Mouse (Mus musculus): ENCODE measurements around the gene Engase. TPM values are rescaled to one million over a fixed set of nuclear protein-coding genes. Genes with fewer than 3 reads are reported as not detected.

Engase gene
- polyA plus RNA-seq (2015; fragmentation: Nextera tagmentation; extraction: Ambion mirVana) = 4.4 and 5.0 TPM in 2 replicates

DNA sequence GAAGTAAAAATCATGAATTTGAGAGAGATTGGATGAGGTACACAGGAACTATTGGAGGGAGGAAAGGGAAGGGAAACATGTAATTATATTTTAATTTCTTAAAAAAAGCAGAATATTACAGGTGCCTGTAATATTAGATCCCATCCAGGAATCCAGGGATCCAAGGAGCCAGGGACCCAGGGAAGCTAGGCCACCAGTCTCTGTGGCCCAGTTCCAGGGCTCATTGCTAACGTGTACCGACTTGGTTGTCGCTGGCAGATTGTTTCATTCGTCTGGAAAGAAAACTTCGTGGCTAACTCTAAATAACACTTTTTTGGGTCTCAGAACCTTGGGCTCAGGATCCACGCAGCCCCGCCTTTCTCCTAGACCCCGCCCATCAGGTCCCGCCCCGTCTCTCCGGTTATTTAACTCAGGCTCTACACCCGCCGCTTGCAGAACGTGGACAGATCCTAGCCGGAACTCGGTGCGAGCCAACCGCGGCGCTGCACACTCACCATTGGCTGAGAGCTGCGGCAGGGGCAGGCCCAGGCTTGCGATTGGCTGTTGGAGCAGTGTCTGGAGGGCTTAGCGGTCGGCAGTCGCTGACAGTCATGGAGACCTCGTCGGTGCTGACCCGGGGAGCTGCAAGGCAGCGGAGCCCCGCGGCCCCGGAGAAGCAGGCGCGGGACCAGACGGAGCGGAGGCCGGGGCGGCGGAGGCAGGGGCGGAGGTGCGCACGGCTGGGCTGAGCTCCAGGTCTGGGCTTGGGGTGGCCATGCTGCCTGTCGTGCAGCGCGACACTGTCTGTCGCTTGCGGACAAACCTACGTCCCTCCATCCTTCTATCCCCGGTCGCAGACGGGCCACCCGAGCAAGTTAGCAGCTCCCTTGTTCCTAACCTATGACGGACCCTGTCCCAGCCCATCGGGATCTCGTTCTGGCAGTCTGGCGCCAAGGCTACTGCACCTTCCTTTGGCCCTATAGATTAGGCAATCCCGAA lies at the start of gene Engase:
Engase (plus strand) TSS at position 434 of the 978 bp plus-strand sequence.
- Histone ChIP-seq H3K4me1 (peaks cover 10% of the 10 kb centered on the region), H3K36me3 (peaks cover 3% of the 10 kb centered on the region), H3K27ac (replicated peaks) (peak within 1 kb of the TSS; percentile 51; the same call in 1 of the 2 replicates), H3K27me3 (replicated peaks) (no peaks in the 10 kb centered on the region), H3K9ac (peak within 1 kb of the TSS; percentile 89), H3K9me3 (no peaks in the 10 kb centered on the region), H3K4me2 (peak within 1 kb of the TSS; percentile 90), H3K4me3 (peak within 1 kb of the TSS; percentile 78)
- peak; percentile 94 for ATAC-seq (ENCODE audit: extremely low read depth, insufficient number of reproducible peaks, low FRiP score, low TSS enrichment)
- 1% methylated on average over 57 of the region's 57 CpGs for WGBS

DNA sequence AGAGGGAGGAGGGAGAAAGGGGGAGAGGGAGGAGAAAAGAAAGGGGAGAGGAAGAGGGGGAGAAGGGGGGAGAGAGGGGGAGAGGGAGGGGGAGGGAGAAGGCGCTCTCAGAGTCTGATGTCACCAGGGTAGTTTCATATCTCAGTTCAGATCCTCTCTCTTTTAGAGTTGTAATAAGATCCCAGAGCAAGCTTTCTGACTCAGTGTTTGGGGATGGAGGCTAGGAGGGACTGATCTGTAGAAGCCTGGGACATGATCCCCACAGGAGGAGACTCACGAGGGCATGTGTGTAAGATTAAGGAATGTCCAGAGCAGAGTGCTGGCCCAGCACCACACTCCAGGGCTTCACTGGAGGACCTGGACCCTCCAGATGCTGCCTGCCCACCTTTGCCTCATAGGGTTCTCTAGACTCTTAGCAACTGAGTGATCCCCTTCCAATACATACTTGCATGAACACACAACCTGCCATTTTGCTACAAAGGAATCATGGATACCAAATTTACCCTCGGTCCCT lies 49.3 kb upstream of the Engase start:
- ATAC-seq (ENCODE audit: extremely low read depth, insufficient number of reproducible peaks, low FRiP score, low TSS enrichment) = no peak
- Histone ChIP-seq H3K9ac (peak overlapping the region; percentile 64; the same call in 1 of the 2 replicates), H3K4me2 (peak overlapping the region; percentile 67), H3K36me3 (no peaks in the 10 kb centered on the region), H3K27me3 (replicated peaks) (peaks cover 27% of the 10 kb centered on the region), H3K4me1 (peaks cover 83% of the 10 kb centered on the region), H3K4me3 (peak overlapping the region; percentile 44; the same call in 1 of the 2 replicates), H3K9me3 (no peaks in the 10 kb centered on the region), H3K27ac (replicated peaks) (peak overlapping the region; percentile 76; the same call in 1 of the 2 replicates)
- 37% methylated on average over 3 of the region's 3 CpGs for WGBS

DNA sequence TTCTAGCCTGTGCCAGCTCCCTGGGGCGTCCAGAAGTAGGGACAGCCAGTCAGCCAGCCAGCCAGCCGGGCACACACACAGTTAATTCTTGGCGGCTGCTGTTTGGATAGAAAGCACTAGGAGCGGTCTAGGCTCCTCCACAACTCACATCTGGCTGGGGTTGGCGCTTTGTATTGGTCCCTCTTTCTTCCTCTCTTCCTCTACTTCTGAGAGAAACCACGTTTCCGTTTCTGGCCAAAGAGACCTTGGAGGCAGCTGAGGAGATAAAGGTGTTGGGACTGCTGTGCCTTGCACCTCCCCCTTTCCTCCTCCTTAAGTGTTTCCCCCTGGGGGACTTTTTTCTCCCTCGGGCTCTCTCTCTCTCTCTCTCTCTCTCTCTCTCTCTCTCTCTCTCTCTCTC lies 48.6 kb upstream of the Engase start, which contains the start of gene C1qtnf1:
C1qtnf1 (plus strand) TSS at position 218 of the 400 bp plus-strand sequence.
- Histone ChIP-seq H3K4me1 (peaks cover 85% of the 10 kb centered on the region), H3K36me3 (no peaks in the 10 kb centered on the region), H3K4me2 (peak within 1 kb of the TSS; percentile 67), H3K9ac (peak within 1 kb of the TSS; percentile 64), H3K27me3 (replicated peaks) (peaks cover 20% of the 10 kb centered on the region), H3K9me3 (no peaks in the 10 kb centered on the region), H3K4me3 (peak within 1 kb of the TSS; percentile 44), H3K27ac (replicated peaks) (peak within 1 kb of the TSS; percentile 76)
- no peak for ATAC-seq (ENCODE audit: extremely low read depth, insufficient number of reproducible peaks, low FRiP score, low TSS enrichment)
- WGBS = 2% methylated on average over 8 of the region's 8 CpGs

DNA sequence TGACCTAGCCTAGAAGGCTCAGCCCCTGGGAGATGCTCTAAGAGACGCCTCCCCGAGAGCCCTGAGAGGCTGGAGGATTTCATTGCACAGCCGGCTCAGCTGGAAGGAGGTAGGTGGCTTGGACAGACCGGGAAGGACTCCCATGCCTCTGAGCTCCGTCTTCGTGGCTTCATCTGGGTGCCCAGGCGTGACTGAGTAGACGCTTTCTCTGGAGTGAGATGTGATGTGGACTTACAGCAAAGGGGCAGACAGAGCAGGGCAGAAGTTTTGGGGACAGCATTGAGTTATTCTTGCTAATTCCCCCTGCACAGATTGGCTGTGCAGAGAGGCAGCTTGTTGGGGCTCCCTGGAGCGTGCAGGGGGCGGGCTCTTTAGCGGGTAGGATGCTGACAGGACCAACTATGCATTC lies 48.2 kb upstream of the Engase start:
- 12% methylated on average over 11 of the region's 11 CpGs for WGBS
- Histone ChIP-seq H3K9ac (peak overlapping the region; percentile 64), H3K27ac (replicated peaks) (peak overlapping the region; percentile 76), H3K4me3 (peak overlapping the region; percentile 44), H3K4me2 (peak overlapping the region; percentile 67), H3K27me3 (replicated peaks) (peaks cover 20% of the 10 kb centered on the region), H3K4me1 (peaks cover 84% of the 10 kb centered on the region), H3K9me3 (no peaks in the 10 kb centered on the region), H3K36me3 (no peaks in the 10 kb centered on the region)
- ATAC-seq (ENCODE audit: extremely low read depth, insufficient number of reproducible peaks, low FRiP score, low TSS enrichment) = no peak

DNA sequence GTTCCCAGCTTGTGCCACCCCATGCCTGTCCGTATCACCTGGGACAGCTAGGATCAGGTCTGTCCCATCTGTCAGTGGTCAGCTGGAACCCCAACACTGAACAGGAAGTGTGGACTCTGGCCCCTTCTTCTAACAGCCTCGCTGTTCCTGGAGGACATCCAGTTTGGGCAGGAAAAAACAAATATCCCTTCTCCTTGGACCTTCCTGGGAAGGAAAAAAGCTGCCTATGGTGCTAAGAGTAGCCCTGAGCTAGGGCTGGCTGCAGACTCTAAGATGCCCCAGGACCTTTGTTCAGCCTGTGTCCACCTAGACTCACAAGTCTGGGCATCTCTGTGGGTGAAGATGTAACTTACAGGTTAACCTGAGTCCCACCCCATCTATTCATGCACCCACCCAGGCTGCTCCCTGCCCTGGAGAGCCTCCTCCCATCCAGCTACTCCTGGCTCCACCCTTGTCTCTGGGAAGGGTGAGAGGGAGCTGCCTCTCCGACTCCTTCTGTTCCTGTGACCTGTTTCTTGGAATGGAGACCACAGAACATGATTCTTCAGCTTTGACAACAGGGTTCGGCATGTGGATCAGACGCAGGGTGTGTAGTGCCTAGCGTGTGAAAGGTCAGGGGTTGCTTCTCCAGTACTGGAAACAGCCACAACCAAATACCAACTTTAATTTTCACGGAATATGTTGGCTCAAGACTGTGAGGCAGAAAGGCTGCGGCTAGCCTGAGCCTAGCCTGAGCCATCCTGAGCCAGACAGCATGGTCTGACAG lies 47.5 kb upstream of the Engase start:
- no peak for ATAC-seq (ENCODE audit: extremely low read depth, insufficient number of reproducible peaks, low FRiP score, low TSS enrichment)
- Histone ChIP-seq H3K4me2 (peak overlapping the region; percentile 67), H3K9ac (peak overlapping the region; percentile 64), H3K27ac (replicated peaks) (peak overlapping the region; percentile 76), H3K9me3 (no peaks in the 10 kb centered on the region), H3K4me3 (peak overlapping the region; percentile 44), H3K27me3 (replicated peaks) (peaks cover 20% of the 10 kb centered on the region), H3K4me1 (peaks cover 84% of the 10 kb centered on the region), H3K36me3 (no peaks in the 10 kb centered on the region)
- 51% methylated on average over 8 of the region's 8 CpGs for WGBS

DNA sequence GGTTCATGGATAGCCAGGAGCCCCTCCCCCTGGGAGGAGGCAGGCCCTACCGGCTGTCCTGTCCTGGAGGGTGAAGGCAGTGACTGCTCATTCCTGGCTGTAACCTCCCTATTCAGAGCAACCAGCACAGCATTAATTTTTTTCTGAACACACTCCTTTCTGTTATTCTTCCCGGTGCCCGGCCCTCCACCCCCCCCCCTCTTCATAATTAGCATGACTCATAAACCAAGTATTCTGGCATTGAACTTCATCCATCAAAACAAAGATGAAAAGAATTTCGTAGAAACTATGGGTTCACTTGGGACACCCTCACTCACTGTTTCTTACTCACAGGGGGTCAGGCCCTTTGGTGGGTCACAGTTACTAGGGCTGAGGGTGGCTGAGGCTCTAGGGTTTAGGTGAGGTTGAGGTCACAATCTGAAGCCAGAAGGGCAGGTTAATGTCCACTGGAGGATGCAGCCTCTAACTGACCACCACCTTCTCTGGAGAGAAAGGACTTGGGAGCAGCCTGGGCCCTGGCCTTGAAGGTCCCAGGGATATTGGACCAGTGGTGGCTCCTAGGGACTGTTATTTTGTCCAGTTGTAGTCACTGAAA lies 46.2 kb upstream of the Engase start:
- WGBS = 47% methylated on average over 4 of the region's 4 CpGs
- Histone ChIP-seq H3K9ac (no peak overlapping the region), H3K9me3 (no peaks in the 10 kb centered on the region), H3K4me2 (peak overlapping the region; percentile 67), H3K36me3 (no peaks in the 10 kb centered on the region), H3K4me1 (peaks cover 79% of the 10 kb centered on the region), H3K27me3 (replicated peaks) (peaks cover 20% of the 10 kb centered on the region), H3K4me3 (no peak overlapping the region), H3K27ac (replicated peaks) (peak overlapping the region; percentile 24; the same call in 1 of the 2 replicates)
- ATAC-seq (ENCODE audit: extremely low read depth, insufficient number of reproducible peaks, low FRiP score, low TSS enrichment) = no peak

DNA sequence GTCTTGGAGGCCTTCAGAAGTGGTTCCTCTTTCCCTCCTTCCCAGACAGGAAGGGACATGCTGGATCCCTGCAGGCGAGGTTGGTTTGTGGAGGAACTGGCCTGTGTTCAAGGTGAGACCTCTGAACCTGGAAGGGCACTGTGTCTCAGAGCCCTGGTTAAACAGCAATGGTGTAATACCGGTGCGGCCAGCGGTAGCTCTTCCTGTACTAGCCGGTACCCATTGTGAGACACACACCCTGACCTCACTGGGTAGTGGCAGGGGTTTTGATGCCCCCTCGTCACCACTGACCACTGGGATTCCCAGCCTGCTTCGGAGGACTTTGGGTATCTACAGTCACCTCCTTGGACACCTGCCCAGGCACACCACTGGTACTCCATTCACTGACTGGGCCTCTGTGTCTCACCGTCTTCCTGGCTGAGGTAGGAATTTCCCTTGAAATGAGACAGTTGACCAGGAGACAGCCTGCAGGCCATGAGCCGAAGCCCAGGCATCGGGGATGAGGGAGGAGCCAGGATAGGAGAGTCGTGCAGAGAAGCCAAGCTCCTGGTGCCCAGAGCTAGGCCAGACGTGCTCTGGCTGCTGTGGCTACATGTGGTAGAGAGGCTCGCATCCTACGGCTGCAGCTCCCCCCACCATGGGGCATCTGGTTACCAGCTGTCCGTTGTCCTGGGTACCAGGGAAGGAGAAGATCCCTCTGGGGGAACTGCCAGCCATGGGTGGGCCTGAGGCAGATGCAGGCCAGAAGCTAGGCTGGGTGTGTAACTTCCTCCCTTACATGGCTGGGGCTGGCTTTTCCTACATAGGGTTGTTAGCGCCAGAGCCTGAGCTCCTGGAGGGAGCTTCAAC lies 45.3 kb upstream of the Engase start:
- Histone ChIP-seq H3K27ac (replicated peaks) (peak overlapping the region; percentile 24; the same call in 1 of the 2 replicates), H3K4me1 (peaks cover 78% of the 10 kb centered on the region)

DNA sequence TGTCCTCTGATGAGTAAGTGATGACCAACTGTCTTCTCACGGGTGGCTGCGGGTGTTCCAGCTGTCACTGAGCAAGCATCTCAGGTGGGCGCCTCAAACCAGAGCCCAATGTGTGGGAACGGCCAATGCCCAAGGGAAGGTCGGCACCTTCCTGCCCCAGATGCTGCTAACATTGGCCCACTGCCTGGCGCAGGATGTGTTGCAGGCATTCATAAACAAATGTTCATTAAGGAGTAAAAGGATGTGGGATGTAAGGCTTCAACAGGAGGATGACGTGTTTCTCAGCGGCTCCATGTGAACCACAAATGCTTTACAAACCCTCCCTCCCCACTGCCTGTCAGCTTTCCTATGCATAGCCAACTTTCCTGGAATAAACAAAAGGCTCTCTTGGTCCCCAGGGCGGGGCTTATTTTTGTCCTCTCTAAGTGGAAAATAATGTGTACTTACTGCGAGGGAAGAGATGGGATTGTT lies 43.2 kb upstream of the Engase start:
- H3K27me3 ChIP-seq (replicated peaks) = peaks cover 10% of the 10 kb centered on the region
- peak overlapping the region; percentile 64 for H3K4me2 ChIP-seq
- peaks cover 70% of the 10 kb centered on the region for H3K4me1 ChIP-seq
- H3K4me3 ChIP-seq = peak overlapping the region; percentile 41
- H3K9ac ChIP-seq = peak overlapping the region; percentile 58
- H3K27ac ChIP-seq (replicated peaks) = peak overlapping the region; percentile 61
- 59% methylated on average over 10 of the region's 10 CpGs for WGBS
- H3K9me3 ChIP-seq = no peaks in the 10 kb centered on the region
- no peak for ATAC-seq (ENCODE audit: extremely low read depth, insufficient number of reproducible peaks, low FRiP score, low TSS enrichment)
- no peaks in the 10 kb centered on the region for H3K36me3 ChIP-seq

More for the DNA sequence above, 45.3 kb upstream of the Engase start:
- Histone ChIP-seq H3K9me3 (no peaks in the 10 kb centered on the region), H3K27me3 (replicated peaks) (peaks cover 20% of the 10 kb centered on the region), H3K4me3 (no peak overlapping the region), H3K9ac (0 out of 2 replicates have a peak overlapping the region, but pooled peaks have one; percentile 3), H3K36me3 (no peaks in the 10 kb centered on the region), H3K4me2 (no peak overlapping the region)
- ATAC-seq (ENCODE audit: extremely low read depth, insufficient number of reproducible peaks, low FRiP score, low TSS enrichment) = no peak
- WGBS = 71% methylated on average over 16 of the region's 16 CpGs

DNA sequence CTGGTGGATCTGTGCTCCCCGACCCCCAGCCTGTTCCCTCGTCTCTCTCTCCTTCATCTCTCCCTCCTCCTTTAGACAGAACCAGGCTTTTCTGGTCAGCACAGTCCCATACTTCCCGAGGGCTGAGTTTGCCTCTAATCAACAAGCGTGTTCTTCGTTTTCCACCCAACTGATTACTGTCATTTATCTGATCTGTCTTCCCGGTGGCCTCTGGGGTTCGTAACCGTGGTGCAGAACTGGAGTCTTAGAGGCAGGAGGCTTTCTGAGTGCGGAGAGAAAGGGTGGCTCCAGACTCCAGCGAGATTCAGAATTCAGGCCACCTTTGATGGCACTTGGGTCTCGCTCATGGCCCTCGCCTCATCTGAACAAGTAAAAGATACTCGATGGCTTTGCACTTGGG lies 42.5 kb upstream of the Engase start:
- peak overlapping the region; percentile 64 for H3K4me2 ChIP-seq
- ATAC-seq (ENCODE audit: extremely low read depth, insufficient number of reproducible peaks, low FRiP score, low TSS enrichment) = no peak
- peak overlapping the region; percentile 41 for H3K4me3 ChIP-seq
- peaks cover 70% of the 10 kb centered on the region for H3K4me1 ChIP-seq
- 26% methylated on average over 13 of the region's 13 CpGs for WGBS
- peak overlapping the region; percentile 61 for H3K27ac ChIP-seq (replicated peaks)
- no peaks in the 10 kb centered on the region for H3K9me3 ChIP-seq
- peaks cover 3% of the 10 kb centered on the region for H3K27me3 ChIP-seq (replicated peaks)
- H3K9ac ChIP-seq = peak overlapping the region; percentile 58
- H3K36me3 ChIP-seq = no peaks in the 10 kb centered on the region

DNA sequence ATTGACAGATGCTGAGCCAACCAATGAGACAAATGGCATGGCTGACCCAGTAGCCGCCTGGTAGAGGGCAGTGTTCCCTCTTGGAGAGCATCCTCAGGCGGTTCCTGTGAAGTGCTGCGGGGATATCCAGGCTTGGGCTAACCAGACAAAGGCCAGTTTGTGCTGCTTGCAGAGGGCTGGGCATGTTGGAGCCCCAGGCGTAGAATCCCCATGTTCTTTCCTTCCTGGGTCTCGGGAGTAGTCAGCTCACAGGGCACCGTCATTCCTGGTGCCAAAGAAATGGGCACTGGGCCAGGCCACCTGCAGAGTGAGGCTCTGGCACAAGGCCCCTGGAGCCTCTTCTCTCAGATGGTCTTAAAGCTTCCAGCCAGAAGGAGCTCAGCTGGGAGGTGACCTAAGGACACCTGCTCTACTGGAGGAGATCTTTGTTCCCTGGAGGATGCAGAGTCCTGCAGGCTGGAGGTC lies 40.1 kb upstream of the Engase start:
- H3K4me3 ChIP-seq = no peak overlapping the region
- ATAC-seq (ENCODE audit: extremely low read depth, insufficient number of reproducible peaks, low FRiP score, low TSS enrichment) = no peak
- H3K9ac ChIP-seq = no peak overlapping the region
- H3K4me1 ChIP-seq = peaks cover 54% of the 10 kb centered on the region
- H3K9me3 ChIP-seq = no peaks in the 10 kb centered on the region
- no peaks in the 10 kb centered on the region for H3K36me3 ChIP-seq
- no peaks in the 10 kb centered on the region; the same call in 1 of the 2 replicates for H3K27me3 ChIP-seq (replicated peaks)
- H3K27ac ChIP-seq (replicated peaks) = no peak overlapping the region
- WGBS = 36% methylated on average over 6 of the region's 6 CpGs
- no peak overlapping the region for H3K4me2 ChIP-seq
